Mouse (Mus musculus) frontal cortex, postnatal 14 days (tissue): ENCODE results near the gene Edn2.

Experiments used
- DNase-seq, 2 experiments: peaks; one replicate each; pipeline ENCODE4 v3.0.0; 2022; ENCODE audit warnings: low spot score in 2 of 2

Gene Edn2

DNA sequence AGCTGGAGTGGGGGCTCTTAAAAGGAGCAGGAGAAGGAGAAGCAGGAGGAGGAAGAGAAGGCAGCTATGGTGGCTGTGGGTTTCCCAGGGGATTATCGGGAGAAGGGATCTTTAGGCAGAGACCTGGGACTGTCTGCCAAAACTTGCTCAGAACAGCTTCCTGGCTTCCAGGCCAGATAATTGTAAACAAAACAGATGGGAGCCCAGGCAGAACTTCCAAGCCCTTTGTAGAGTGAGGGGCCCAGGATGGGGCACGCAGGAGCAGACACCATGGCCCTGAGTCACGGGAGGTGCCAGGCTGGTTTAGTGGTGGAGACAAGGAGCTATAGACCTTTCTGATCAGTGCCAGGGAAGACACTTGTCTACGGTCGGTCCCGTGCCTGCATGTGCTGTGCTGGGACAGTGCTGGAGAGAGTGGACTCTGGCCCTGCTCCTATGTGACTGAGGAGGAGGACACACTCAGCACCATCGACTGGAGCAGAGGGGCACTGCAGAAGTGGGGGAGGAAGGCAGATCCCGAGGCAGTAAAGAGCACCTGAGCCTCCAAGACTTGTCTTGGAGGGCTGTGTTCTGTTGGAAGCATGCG is 43.4 kb downstream of the Edn2 start:
- no peak for DNase-seq

GRCm38 (mm10) chr4:120206471-120206891 is 45.5 kb downstream of the Edn2 start:
- no peak for DNase-seq

- DNase-seq = no peak
These were observed 51.1 kb downstream of the Edn2 start for GRCm38 (mm10) chr4:120212080-120212479.

GRCm38 (mm10) chr4:120212812-120213211 is 51.8 kb downstream of the Edn2 start:
- DNase-seq = no peak

- DNase-seq = peak in 1 of 2 experiments; percentile 54
These were observed 55.0 kb downstream of the Edn2 start for GRCm38 (mm10) chr4:120215915-120216591.

GRCm38 (mm10) chr4:120216883-120217282 is 55.9 kb downstream of the Edn2 start:
- DNase-seq = no peak
